ENCODE assay signal across 9 mouse cellular contexts in the genomic region with DNA sequence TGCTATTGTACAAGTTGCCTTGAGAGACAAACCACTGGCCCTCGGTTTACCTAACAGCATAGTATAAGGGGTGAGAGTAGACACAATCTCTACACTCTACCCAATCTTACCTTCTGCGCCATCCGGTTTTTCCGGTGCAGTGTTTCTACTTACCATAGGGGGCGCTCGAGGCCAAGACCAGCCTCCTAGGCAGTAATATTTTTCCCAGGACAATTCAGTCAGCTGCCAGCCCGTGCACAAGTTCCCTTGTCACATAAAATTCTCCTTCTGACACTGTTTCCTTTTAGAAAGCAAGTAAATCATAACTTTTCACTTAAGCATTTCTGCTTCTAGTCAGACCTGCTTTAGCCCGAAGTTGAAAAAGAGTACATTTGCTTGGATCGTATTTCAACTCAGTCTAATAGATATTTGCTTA.
DNase-seq lines count a peak whose midpoint lies in the region; ATAC-seq and TF ChIP-seq lines count a peak whose summit lies in the region.
"Had no signal": no experiment of that assay in that cellular context is flagged by ENCODE, and none has a peak within 500 bp of the region (broad histone marks: within the 10 kb centered on the region; RNA-seq: fewer than 3 reads in every experiment).

No protein-coding gene starts in this region.

- WGBS in spleen, adult 2 months = 19% methylated on average over 9 of the region's 9 CpGs
- 40% methylated on average over 9 of the region's 9 CpGs for WGBS in embryonic facial prominence, embryonic 10.5 days
- WGBS in intestine, postnatal 0 days = 39% methylated on average over 9 of the region's 9 CpGs
- WGBS in midbrain, embryonic 12.5 days = 51% methylated on average over 9 of the region's 9 CpGs
- 30% methylated on average over 9 of the region's 9 CpGs for WGBS in stomach, embryonic 14.5 days

- peak overlapping the region; percentile 43 for H3K4me2 ChIP-seq in intestine, postnatal 0 days (replicated peaks; ENCODE audit: low read depth)
- H3K4me2 ChIP-seq in midbrain, embryonic 12.5 days (replicated peaks) = peak overlapping the region; percentile 4; the same call in 1 of the 2 replicates
- H3K4me2 ChIP-seq in stomach, embryonic 14.5 days (replicated peaks; ENCODE audit: low read depth, low read length) = peak overlapping the region; percentile 46

- intact Hi-C loops in left cerebral cortex, postnatal 36 days (cut with DNase I) = no loop called here

- no peak for ATAC-seq in intestine, postnatal 0 days
- ATAC-seq in midbrain, embryonic 12.5 days (ENCODE audit: low FRiP score, low read depth) = 0 out of 2 replicates have a peak, but pooled peaks have one; percentile 19
- peak; percentile 34; the same call in 1 of the 2 replicates for ATAC-seq in stomach, embryonic 14.5 days (ENCODE audit: insufficient number of reproducible peaks, insufficient read depth, low FRiP score, low read depth)

- no peaks in the 10 kb centered on the region for H3K27me3 ChIP-seq in spleen, adult 2 months (ENCODE audit: control insufficient read depth, insufficient read depth, low read length)
- 0 out of 2 replicates have a peak, but pooled peaks cover 6% of the 10 kb centered on the region for H3K27me3 ChIP-seq in embryonic facial prominence, embryonic 10.5 days (replicated peaks; ENCODE audit: low read depth, poor library complexity, severe bottlenecking)
- no peaks in the 10 kb centered on the region for H3K27me3 ChIP-seq in intestine, postnatal 0 days (replicated peaks; ENCODE audit: control insufficient read depth, insufficient read depth, low read length)
- H3K27me3 ChIP-seq in midbrain, embryonic 12.5 days = no peaks in the 10 kb centered on the region
- no peaks in the 10 kb centered on the region for H3K27me3 ChIP-seq in stomach, embryonic 14.5 days (ENCODE audit: control insufficient read depth, insufficient read depth, low read length)

- H3K9ac ChIP-seq in intestine, postnatal 0 days (ENCODE audit: low read depth, low read length) = no peak overlapping the region
- no peak overlapping the region for H3K9ac ChIP-seq in midbrain, embryonic 12.5 days (replicated peaks)
- no peak overlapping the region for H3K9ac ChIP-seq in stomach, embryonic 14.5 days (replicated peaks; ENCODE audit: low read depth, low read length)

- H3K9me3 ChIP-seq in embryonic facial prominence, embryonic 10.5 days = no peaks in the 10 kb centered on the region
- no peaks in the 10 kb centered on the region for H3K9me3 ChIP-seq in intestine, postnatal 0 days (ENCODE audit: control insufficient read depth)
- no peaks in the 10 kb centered on the region for H3K9me3 ChIP-seq in midbrain, embryonic 12.5 days
- no peaks in the 10 kb centered on the region for H3K9me3 ChIP-seq in stomach, embryonic 14.5 days (ENCODE audit: control insufficient read depth, low read depth, low read length)
- H3K9me3 ChIP-seq: megakaryocyte, embryonic 14.5 days had no signal

- H3K36me3 ChIP-seq in spleen, adult 2 months (ENCODE audit: control insufficient read depth, insufficient read depth, low read length) = no peaks in the 10 kb centered on the region
- no peaks in the 10 kb centered on the region for H3K36me3 ChIP-seq in embryonic facial prominence, embryonic 10.5 days (replicated peaks)
- H3K36me3 ChIP-seq in intestine, postnatal 0 days (ENCODE audit: control insufficient read depth, insufficient read depth) = no peaks in the 10 kb centered on the region
- H3K36me3 ChIP-seq in midbrain, embryonic 12.5 days = no peaks in the 10 kb centered on the region
- H3K36me3 ChIP-seq in stomach, embryonic 14.5 days (ENCODE audit: control insufficient read depth, insufficient read depth, low read length) = no peaks in the 10 kb centered on the region

- no peak for TF ChIP-seq POLR2A in spleen, adult 2 months (IDR thresholded peaks at IDR 0.05; ENCODE audit: low read depth, low read length)

- DNase-seq in spleen, adult 2 months (ENCODE audit: low read depth in 1 of 2, low spot score in 2 of 2) = peak in 1 of 2 experiments; percentile 23
- DNase-seq in spleen, postnatal 4 days (ENCODE audit: low spot score in 2 of 2) = no peak
- peak; percentile 75 for DNase-seq in embryonic facial prominence, embryonic 10.5 days (ENCODE audit: low spot score)
- DNase-seq in heart, adult 18-20 months = peak; percentile 70 to 82
- DNase-seq in left cerebral cortex, postnatal 36 days (ENCODE audit: low spot score in 2 of 2) = peak; percentile 35 to 40

- no peaks in the 10 kb centered on the region for H3K4me1 ChIP-seq in spleen, adult 2 months (ENCODE audit: control insufficient read depth, insufficient read depth, insufficient read length)
- H3K4me1 ChIP-seq in embryonic facial prominence, embryonic 10.5 days = peaks cover 30% of the 10 kb centered on the region
- no peaks in the 10 kb centered on the region for H3K4me1 ChIP-seq in intestine, postnatal 0 days (replicated peaks; ENCODE audit: control insufficient read depth, insufficient read depth, low read length)
- H3K4me1 ChIP-seq in midbrain, embryonic 12.5 days = no peaks in the 10 kb centered on the region
- peaks cover 9% of the 10 kb centered on the region for H3K4me1 ChIP-seq in stomach, embryonic 14.5 days (ENCODE audit: control insufficient read depth, insufficient read depth, low read length)

- no peak overlapping the region for H3K4me3 ChIP-seq in spleen, adult 2 months (ENCODE audit: extremely low read depth, insufficient read depth, insufficient read length)
- H3K4me3 ChIP-seq in embryonic facial prominence, embryonic 10.5 days = 0 out of 2 replicates have a peak overlapping the region, but pooled peaks have one; percentile 16
- no peak overlapping the region for H3K4me3 ChIP-seq in intestine, postnatal 0 days (ENCODE audit: low read depth, low read length)
- no peak overlapping the region for H3K4me3 ChIP-seq in midbrain, embryonic 12.5 days
- H3K4me3 ChIP-seq in stomach, embryonic 14.5 days (ENCODE audit: low read depth, low read length) = peak overlapping the region; percentile 9; the same call in 1 of the 2 replicates
- H3K4me3 ChIP-seq: megakaryocyte, embryonic 14.5 days had no signal

- no peak overlapping the region for H3K27ac ChIP-seq in spleen, adult 2 months (ENCODE audit: insufficient read depth, low read length)
- 0 out of 2 replicates have a peak overlapping the region, but pooled peaks have one; percentile 79 for H3K27ac ChIP-seq in embryonic facial prominence, embryonic 10.5 days (replicated peaks)
- H3K27ac ChIP-seq in intestine, postnatal 0 days (ENCODE audit: low read depth, low read length) = no peak overlapping the region
- H3K27ac ChIP-seq in midbrain, embryonic 12.5 days (replicated peaks) = no peak overlapping the region
- H3K27ac ChIP-seq in stomach, embryonic 14.5 days (ENCODE audit: low read length) = peak overlapping the region; percentile 30; the same call in 1 of the 2 replicates

- peak; percentile 10; the same call in 1 of the 2 replicates for TF ChIP-seq CTCF in spleen, adult 2 months (IDR thresholded peaks at IDR 0.05; ENCODE audit: extremely low read depth, insufficient read depth, insufficient read length, insufficient replicate concordance)
- TF ChIP-seq CTCF in intestine, postnatal 0 days (IDR thresholded peaks at IDR 0.05; ENCODE audit: low read depth) = peak; percentile 77

Comparison
In these comparisons a context has a peak if more than half of its experiments do, and no peak if none do; other contexts are left out.
1. DNase-seq: peak in embryonic facial prominence, embryonic 10.5 days (single experiment), heart, adult 18-20 months (2 of 2) and left cerebral cortex, postnatal 36 days (2 of 2); none in spleen, postnatal 4 days (0 of 2).
2. H3K27ac ChIP-seq: peak in embryonic facial prominence, embryonic 10.5 days (single experiment) and stomach, embryonic 14.5 days (single experiment); none in spleen, adult 2 months (single experiment), intestine, postnatal 0 days (single experiment) and midbrain, embryonic 12.5 days (single experiment).
3. H3K4me3 ChIP-seq: peak in embryonic facial prominence, embryonic 10.5 days (single experiment) and stomach, embryonic 14.5 days (single experiment); none in spleen, adult 2 months (single experiment), intestine, postnatal 0 days (single experiment) and midbrain, embryonic 12.5 days (single experiment).
4. Peak in every context shown above with its lines, with median percentiles within 50 percentile points of each other: H3K4me2 ChIP-seq.